Mouse (Mus musculus): Measurements from ENCODE around the gene Rnf225.

- TF ChIP-seq CTCF (IDR thresholded peaks at IDR 0.05; ENCODE audit: insufficient read depth, low read depth, low read length) (no peak), POLR2A (IDR thresholded peaks at IDR 0.05; ENCODE audit: insufficient read depth, low read depth, low read length) (no peak)
These were observed 23.6 kb upstream of the Rnf225 start for GRCm38 (mm10) chr7:12903623-12904022.
